Mouse (Mus musculus) spleen, postnatal 4 days (tissue): ENCODE measurements at regions not wholly inside any gene's neighbourhood (a gene's known extent, or its start where the extent isn't known, plus 50 kb on each side); places are given as distances from the start of the nearest gene placed in this dataset.

ENCODE experiments used
- DNase-seq, 2 experiments: peaks; one replicate each; pipeline ENCODE4 v3.0.0; 2022; ENCODE audit warnings: low spot score in 2 of 2

DNA sequence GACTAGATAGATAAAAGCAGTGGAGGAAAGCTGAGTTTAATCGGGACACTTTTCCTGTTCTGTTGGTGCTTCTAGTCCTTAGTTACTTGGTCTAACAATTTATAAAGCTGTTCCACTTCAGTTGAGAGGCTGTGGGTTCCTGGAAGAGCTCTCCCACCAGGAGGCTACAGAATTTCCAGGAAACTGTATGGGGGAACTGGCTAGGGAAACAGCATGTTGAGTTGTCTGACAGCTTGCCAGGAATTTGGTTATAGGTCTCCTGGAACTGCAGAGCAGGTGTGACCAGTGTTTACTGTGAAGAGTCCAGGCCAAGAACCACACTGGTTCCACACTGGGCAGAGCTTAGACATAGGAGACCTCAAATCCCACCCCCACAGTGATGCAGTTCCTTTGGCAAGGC is 65.0 kb upstream of the Pik3cg start:
- no peak for DNase-seq

DNA sequence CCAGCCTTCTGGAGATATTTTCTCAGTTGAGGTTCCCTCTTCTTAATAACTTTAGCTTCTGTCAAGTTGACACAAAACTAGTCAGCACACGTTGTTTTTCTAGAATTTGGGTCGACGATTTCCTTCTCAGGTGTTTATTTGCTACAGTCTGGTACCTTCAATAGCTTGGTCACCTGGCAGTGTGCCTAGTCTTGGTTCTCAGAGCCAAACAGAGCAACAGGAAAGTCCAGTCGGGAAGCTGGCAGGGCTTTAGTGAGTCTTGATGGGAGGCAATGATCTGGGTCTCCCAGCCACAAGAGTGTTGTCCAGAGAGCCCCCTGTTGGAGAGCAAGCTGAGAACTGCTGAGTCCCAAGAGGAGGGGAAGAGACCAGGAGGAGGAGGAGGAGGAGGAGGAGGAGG is 71.4 kb upstream of the Pik3cg start:
- no peak for DNase-seq

DNA sequence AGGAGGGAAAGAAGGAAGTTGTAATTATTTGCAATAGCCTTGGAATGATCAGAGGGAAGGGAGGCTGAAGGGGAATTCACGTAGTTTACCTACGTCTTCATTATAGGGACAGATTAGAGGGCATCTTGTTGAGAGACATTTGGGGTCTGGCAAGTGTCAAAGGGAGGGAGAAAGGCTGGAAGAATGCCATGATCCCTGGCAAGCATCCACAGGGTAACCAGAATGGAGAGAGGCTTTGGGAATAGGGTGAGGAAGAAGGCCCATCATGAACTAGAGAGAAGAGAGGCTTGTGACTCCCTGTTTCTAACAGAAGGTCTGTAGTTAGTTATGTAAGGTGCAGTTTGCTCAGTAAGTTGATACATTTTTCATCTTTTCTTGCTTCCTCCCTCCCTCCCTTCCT is 71.8 kb upstream of the Pik3cg start:
- DNase-seq, result no peak

DNA sequence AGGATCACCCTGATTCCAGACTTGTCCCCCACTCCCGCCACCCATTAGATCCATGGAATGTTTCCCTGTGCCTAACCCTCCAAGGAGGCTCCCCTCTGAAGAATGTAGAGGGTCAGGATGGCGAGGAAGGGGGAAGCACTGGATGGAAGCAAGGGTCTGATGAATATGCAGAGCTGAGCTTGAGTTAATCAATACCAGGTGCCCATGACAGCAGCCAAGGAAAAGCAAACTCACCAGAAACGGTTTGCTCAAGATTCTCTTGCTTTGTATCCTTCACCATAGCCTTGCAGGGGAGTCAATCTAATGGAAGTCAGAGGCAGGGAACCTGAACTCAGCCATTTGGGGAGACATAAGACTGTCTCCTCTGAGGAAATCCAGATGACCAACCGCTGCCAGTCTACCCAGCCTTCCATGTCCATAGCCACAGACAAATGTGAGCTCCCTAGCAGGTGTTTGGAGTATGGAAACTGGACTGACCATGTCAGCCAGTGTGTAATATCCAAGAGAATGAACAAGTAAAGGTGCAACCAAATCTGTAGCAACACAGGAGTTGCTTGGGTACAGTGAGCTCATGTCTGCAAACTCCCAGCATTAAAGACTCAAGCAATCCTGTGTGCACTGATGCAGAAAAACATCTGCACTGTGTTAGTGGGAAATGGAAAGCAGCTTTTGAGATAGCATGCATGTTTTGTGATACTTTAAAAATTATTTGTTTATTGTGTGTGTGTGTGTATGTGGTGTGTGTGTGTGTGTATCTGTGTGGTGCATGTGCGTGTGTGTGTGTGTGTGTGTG is 74.1 kb upstream of the Pik3cg start:
- no peak for DNase-seq

DNA sequence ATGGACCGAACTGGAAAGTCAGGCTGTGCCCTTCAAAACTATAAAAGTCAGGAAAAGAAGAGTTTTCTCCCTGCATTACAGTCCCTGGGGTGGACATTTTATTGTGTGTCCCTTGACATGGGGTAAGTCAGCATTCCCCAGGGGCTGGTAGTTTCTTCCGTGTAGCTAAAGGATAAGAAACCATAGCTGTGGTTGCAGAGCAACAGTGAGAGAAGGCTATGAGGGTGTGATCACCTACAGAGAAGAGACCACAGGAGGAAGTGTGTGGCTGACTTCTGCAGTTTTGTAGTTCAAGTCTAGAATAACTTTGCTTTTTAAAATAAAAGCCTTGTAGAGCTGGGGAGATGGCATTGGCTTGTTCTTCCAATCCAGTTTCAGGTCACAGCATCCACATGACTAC is 76.6 kb upstream of the Pik3cg start:
- DNase-seq, result no peak

DNA sequence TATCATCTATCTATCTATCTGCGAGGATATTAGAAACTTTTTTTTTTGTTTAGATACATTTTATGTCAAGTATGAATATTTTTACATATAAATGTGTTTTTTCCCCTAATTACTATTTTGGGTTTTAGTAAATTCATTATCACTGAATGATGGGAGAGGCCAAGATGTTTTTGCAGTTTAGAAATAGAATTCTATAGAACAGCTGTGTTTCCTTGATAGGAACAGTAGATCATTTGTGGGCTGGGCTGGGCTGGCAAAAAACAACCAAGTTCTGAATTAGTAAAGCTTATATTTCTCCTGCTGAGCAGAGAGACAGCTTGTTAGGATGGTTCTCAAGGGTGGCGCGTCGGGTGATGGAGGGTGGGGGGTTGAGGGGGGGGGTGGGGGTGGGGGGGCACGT is 78.2 kb upstream of the Pik3cg start:
- DNase-seq, result no peak

DNA sequence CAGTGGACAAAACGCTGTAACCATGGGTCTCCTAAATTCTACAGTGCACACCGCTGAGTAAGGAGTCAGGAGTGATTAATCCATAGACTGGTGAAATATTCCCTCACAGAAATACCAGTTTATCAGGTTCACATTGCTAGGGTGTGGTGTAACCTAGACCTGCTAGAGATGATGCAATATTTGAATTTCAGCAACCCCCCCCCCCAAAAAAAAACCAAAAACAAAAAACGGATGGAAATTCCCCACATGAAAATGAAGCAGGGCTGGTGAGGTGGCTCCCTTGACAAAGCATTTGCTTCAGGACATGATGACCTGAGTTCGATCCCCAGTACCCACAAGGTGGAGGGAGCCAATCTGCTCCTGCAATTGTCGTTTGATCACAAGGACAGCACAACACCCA is 82.7 kb upstream of the Pik3cg start:
- DNase-seq, result no peak

DNA sequence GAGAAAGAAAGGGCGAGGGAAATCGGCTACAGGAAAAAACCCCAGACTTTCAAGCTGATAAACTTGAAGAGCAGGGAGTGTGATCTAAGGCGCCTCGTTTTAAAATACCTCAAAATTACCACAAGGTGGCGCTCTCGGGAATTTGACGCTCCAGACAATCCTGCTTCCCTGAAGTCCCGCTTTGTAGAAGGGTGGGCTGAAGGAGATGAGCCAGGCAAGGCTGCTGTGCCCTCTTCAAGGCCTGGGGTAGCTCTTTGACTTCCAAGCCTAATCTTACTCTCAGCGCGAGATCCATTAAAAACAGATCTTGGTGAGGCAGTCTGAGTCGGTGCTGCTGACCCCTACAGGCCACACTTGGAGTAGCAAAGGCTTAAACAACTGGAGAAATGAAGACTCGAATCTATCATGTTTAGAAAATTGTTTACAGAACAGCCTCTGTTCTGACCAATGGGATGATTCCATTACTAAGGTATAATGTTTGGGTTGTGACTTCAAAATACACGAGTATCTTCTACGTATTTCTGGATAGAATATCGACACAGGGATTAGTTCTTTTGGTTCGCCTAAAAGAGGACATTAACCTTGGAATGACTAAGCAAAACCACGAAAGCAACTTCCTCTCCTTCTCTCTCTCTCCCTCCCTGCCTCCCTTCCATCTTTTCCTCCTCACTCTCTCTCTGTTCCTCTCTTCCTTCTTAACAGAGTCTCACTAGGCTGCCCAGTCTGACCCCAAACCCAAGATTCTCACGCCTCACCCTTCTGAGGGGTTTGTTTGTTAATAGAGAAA is 83.7 kb upstream of the Pik3cg start:
- peak; percentile 80 to 89 for DNase-seq

DNA sequence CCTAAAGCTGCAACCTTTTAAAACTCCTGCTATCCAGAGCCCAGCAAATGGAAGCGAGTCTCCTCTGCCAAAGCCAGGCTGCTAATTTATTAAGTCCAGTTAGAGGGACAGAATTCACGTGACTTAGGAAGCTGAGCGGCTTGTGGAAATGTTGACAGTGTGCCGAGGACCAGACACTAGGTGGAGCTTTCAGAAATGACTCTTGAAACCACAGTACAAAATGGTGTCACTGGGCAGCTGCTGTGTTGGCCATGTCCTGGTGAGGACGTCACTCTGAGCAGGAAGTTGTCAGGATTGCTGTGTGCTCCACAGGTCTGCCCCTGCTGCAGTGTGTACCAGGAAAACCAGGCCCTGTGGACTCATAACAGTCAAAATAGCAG is 84.3 kb upstream of the Pik3cg start:
- peak; percentile 56 to 70 for DNase-seq

DNA sequence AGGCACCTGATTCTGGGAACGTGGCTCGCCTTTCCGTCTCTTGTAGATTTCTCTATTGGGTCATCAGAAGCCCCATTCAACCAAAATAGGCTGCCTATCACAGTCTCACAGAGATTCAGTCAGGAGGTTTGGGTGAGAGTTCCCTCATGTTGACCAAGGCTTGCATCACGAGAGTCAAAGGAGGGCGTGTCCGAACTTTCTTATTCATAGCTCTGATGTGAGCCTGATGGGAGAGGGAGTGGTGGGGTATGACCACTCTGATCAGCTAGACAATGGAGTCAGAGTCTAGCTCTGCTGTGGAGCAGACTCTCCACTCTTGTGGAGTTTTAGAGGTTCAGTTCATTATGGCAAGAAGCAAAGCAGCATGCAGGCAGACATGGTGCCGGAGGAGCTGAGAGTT is 81.1 kb upstream of the Ccdc71l start:
- DNase-seq, result no peak

DNA sequence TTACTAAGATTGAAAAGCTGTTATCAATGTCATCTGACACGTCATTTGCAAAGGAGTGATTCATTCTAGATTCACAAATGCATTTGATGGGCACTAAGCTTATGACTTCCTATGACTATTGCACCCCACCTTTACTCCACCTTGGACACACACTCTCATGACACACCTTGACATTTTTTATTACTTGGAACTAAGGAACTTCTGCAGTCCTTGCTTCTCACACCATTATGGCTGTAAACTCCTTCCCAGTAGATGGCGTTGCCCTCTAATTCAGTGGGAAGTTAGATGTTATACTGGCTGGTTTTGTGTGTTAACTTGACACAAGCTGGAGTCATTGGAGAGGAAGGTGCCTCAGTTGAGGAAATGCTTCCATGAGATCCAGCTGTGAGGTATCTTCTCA is 78.8 kb upstream of the Ccdc71l start:
- DNase-seq, result no peak

DNA sequence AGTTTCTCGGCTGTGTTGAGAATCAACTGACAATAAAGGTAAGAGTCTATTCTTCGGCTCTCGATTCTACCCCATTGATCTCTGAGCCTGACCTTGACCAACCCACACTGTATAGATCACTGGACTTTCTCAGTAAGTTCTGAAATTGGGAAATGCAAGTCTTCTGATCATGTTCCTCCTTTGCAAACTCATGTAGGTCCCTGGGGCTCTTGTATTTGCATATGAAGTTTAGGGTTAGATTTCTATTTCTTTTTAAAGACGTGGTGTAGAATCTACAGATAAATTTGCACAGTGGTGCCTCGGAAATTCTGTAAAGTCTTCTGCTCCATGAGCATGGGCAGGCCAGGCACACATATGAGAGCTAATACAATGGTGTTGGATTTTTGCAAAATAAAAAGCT is 72.8 kb upstream of the Ccdc71l start:
- DNase-seq, result peak in 1 of 2 experiments; percentile 49

DNA sequence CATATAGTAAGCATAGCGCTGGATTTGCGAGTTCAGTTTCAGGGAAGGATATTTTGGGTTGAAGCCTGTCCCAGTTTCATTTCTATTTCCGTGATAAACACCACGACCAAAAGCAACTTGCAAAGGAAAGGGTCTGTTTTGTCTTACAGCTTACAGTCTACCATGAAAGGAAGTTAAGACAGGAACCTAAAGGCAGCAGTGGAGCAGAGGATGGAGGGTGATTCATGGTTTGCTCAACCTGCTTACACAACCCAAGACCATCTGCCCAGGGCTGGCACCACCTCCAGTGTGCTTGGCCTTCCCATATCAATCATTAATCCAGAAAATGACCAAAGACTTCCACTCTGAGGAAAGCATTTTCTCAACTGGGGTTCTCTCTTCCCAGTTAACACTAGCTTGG is 72.2 kb upstream of the Ccdc71l start:
- no peak for DNase-seq

DNA sequence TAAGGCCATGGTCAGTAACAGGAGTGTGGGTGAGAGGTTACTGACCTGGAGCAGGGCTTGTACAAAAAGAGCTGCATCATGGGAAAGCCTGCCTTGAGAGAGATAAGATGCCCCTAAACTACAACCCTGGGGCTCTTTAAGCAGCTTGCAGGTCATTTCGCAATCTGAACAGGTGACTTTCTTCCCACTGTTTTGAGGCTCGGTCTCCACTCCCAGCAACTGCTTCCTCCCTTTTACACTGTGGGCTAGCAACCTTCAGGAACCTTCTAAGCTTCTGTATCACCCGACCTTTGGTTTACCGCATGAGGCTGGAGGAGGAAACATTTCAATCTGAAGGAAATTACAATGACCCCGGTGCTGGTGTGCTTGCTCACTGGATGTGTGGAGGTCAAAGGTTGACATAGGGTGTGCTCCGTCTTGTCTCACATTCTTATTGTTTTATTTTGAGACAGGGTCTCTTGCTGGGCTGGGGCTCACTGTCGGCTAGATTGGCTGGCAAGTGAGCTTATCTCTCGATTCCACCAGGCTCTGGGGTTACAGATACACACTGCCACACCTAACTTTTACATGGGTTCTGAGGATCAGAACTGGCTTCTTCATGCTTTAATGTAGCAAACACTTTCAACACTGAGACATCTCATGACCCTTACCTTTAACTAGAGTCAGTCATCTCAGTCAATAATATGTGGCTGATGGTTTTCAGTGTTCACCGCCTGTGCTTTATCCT is 71.1 kb upstream of the Ccdc71l start:
- DNase-seq, result peak; percentile 71 to 81

DNA sequence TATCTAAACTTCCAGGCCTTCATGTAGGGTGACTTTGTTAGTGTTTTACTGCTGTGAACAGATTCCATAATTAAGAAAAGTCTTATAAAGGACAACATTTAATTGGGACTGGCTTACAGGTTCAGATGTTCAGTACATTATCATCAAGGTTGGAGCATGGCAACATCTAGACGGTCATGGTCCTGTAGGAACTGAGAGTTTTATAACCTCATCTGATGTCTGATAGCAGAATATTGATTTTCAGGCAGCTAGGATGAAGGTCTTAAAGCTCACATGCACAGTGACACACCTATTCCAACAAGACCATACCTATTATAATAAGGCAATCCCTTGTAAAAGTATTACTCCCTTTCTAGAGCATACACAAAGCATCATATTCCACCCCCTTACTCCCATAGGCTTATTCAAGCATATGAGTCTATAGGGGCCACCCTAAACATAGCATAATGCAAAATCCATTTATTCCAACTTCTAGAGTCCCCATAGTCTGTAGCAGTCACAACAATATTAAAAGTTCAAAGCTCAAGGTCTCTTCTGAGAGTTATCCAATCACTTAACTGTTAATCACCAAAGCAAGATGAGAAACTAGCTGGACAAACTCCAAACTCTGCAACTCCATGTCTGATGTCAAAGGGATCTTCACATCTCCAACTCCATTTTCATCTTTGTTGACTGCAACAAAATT is 63.3 kb upstream of the Ccdc71l start:
- DNase-seq, result no peak
